Mouse (Mus musculus) 3T3-L1 (cell line): ENCODE measurements around the gene Mipep.
A peak's percentile ranks its signal among the peaks of the same experiment; 100 is the strongest.

Source experiments
- DNase-seq: peaks from one replicate; pipeline ENCODE4 v3.0.0-alpha.2; 2015; ENCODE audit warnings: low read depth, low spot score

Gene Mipep

DNA sequence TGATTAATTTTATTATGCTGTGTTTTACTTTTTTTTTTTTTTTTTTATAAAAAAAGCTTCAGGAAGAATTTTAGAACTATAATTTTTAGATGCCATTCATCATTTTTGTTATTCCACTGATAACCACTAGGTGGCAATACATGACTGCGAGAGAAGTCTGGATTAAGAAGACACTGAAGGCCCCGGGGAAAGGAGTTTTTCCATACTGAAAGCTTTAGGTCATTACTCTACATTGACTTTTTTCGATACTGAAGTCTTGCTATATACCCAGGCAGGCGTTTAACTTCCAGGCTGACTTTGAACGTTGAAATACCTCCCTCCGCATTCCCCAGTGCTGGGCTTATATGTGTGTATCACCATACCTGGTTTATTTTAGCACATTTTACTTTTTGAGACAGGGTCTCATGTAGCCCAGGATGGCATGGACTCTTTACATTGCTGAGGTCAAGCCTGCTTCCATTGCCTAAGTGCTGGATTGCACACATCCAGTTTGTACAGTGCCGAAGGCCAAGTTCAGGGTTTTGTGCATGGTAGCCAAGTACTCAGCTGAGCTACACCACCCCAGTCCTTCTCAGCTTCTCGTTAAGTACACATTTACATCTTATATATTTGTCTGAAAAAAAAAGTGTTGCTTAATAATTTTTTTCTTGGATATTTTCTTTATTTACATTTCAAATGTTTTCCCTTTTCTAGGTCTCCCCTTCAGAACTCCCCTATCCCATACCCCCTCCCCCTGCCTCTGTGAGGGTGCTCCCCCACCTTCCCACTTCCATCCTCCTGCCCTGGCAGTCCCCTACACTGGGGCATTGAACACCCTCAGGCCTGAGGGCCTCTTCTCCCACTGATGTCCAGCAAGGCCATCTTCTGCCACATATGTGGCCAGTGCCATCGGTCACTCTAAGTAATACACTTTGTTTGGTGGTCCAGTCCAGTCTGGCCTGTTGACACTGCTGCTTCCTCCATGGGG lies 15.7 kb downstream of the Mipep start:
- peak; percentile 83 for DNase-seq

DNA sequence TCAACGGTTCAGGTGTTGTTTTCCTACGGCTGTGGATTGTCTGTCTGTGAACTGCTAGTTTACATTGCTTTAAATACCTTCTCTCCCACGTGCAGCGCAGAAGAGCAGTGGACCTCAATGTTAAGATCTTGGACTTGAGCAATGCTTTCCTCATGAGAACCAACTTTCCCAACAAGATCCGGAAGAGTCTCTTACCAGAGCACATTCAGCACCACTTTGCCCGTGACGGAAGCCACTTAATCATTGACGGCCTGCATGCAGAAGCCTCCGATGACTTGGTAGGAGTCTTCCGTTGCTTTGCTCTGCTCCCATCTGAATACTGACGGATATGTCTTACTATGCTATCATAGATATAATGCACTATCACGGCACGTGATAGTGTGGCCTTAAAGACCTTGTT lies 17.7 kb downstream of the Mipep start:
- DNase-seq = no peak

DNA sequence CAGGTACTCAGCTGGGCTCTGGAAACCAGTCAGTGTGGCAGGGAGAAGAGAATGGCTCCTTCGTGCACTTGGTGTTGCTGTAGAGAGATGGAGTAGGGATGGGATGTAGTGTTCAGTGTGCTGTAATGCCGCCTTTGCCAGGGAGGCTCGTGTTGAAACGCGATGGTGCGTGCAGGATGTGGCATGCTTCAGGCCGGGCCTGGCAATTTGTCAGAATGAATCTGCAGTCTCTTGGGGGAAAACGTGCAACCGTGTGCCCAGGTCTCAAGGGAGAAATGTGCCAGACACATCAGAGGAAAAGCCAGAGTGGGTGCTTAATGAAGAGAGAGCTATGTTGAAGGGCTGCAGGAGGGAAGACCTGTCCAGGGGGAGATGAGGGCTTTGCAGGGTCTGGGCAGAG lies 20.6 kb downstream of the Mipep start:
- DNase-seq = no peak

DNA sequence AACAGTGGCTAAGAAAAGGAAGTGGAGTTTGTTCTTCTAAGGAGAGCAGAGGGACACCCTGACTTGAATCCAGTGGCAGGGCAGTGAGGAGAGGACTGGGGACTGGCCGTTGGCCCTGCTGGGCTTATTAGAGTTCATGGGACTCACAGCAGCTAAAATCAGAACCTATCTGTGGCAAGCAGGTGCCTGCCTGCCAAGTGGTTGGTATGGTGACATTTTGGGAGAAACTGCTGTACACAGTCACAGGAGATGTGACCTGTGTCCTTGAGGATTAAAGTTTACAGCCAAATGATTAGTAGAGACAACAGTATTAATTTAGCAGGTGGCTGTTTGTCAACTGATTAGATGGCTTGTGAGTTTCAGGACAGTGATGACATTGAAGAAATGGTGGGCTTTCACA lies 21.5 kb downstream of the Mipep start:
- no peak for DNase-seq

DNA sequence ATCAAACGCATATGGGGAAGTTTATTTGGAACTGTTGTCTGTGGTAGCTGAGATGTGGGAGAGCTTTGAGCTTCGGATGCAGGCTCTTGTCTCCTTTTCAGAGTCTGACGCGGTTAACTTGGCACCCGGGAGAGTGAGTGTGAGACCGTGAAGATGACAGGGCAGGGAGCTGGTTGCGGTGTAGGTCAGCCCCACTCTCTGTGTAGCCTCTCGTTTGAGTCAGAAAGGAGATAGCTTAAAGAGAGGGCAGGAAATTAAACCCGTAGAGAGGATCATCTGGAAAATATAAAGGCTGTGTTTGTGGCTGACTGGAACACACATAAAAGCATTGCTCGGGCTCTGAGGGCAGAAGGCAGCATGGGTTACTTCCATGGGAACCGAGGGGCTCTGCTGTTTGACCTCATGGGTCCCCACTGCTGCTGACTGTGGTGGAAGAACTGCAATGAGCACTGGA lies 22.5 kb downstream of the Mipep start:
- no peak for DNase-seq

DNA sequence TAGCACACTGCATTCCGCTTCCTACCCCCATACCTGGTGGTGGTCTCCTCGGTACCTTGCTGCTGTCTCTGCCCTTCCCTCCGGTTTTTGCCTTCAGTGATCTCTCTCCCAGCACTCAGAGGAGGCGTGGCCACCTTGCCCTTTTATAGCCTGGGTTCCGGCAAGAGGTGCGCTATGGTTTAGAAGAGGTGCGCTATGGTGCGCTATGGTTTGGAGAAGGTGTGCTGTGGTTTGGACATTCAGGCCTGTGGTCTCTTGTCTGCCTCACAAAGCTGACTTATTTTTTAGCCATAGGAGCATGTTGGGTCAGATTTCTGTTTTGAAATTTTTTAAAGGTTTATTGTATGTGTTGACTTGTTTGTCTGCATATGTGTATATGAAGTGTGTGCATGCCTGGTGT lies 25.5 kb downstream of the Mipep start:
- no peak for DNase-seq

DNA sequence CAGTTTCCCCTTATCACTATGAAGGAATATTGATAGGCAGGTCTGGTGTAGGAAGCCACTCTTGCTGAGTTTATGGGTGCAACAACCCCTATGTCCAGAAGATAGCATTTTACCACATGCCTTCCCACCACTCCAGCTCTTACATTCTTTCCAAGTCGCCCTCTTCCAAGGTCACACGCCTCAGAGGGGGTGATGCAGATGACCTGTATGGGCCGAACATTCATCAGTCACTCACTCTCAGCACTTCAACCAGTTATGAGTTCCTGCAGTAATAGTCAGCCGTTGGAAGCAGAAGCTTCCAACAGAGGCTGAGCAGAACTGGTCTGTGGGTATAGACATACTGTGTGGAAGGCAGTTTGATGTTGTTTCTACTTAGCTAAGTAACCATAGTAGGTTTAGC lies 27.2 kb downstream of the Mipep start:
- DNase-seq = no peak

DNA sequence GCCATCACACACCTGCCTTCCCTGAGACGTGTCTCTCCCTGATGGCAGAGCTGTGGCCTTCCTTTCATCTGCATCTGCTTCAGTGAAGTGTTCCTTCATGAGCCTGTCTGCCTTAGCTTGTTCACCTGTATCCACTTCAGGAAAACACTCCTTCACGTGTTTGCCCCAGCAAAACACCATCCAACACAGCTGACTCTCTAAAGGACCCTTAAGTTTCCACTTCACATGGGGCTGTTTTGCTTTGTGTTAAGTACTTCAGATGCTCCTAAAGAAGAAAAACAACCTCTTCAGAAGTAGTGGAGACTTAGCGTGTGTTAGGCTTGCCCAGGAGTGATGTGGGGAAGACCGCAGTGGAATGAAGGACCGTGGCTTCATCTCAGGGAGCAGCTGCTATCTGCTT lies 30.7 kb downstream of the Mipep start:
- no peak for DNase-seq

DNA sequence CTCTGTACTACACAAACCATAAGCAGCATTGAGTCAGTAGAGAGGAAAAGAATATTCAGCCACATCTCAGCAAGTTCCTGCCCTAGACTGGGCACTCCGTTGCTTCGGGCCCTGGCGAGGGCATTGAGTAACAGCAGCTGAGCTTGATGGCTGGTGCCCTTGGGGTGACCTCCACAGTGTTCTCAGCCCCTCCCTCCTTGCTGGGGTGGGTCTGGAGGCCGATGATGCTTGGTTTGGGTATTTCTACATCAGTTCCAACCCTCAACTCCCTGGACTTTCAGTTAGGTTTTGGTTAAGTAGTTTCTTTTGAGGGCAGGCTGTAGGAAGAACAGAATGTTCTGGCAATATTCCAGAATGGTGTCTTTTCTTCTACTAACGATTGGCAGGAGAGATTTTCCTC lies 33.7 kb downstream of the Mipep start:
- DNase-seq = no peak

DNA sequence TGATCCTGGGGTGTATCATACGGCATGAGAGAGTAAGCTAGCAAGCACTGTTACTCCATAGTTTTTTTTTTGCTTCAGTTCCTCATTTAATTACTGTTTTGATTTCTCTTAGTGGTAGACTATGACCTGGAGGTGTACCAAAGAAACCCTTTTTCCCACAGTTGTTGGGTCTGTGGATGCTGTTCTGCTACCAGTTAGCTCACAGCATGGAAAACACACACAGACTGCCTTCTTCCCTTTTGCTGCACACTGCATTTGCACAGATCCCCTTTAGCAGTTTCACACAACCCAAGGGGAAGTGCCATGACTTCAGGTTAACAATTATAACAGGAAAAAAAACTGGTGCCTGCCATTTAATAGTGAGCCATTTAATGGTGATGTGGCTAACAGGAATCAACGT lies 45.7 kb downstream of the Mipep start:
- DNase-seq = no peak

DNA sequence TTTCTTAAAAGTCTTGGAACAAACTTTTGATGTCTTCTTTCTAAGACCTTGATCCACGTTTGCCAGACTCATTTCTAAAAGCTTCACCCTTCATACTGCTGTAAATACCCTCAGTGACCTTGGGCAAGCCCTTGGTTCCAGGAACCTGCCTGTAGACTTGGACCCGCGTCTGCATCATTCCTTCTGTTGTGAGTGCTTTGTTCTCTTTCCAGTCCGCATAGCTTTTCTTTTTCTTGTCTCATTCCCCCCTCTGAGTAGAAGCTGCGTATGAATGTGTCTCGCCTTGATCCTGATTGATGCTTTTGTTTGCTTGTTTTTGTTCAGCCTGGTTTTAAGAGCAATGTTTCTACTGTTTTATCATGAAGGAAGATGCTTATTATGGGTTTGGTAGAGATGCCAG lies 52.3 kb downstream of the Mipep start:
- DNase-seq = no peak

DNA sequence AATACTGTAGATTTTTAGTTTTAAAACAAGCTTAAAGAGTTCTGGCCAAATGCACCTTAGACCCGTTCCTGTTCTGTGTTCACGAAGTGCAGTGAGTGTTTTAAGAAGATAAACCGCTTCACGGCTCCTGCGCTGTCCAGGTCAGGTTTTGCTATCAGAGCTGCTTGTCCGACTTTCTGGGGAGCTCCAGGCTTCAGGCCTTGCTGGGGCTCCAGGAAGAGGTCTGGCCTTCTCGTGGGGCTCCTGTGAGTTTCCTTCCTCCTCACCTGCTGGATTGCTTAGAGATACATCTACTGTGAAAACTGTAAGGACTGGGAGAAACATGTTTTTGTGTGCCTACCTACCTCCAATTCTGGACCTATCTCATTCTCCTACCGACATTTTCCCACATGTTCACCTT lies 55.3 kb downstream of the Mipep start:
- no peak for DNase-seq

DNA sequence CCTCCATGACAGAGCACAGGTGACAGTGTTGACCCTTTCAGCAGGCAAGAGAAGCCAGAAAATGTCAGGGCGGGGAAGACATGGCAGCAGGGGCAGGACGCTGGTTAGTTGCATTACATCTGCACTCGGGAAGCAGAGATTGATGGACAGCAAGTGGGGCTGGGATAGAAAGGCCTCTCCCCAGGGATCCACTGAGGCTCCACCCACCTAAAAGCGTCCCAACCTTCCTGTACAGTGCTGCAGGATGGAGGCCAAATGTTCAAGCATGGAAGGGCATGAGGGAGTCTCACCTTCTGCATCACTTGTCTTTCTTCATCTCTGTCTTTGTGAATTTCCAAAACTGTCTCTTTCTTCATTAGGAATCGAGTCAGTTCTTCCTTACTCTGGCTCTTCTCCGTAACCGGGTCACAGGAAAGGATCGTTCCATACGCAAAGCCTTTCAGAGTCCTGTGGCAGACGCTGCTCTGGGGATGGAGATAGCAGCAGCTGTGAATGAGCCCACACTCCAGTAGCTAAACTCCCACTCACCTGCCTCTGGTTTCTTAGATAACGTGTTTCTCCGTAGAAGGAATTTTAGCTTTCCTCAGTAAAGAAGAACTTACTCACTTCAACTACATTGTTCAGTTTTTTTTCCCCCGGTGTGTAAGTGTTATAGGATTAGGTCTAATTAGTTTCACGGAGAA lies 57.7 kb downstream of the Mipep start:
- DNase-seq = no peak

DNA sequence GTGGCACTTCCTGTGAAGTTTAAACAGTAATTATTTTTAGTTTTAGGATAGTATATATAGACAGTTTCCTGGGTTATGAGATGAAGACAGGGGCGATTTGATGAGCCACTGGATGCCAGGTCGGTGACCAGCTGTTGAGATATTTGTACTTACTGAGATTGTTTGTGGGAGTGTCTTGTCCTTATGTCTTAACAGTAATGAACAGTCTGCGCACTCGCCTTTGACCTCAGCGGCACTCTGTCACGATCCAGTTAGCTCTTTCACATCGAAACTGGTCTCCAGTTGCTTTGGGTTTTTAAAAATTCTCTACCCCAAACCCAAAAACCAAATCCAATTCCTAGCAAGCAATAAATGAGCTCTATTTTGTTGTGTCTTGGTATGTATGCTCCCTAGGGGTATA lies 59.2 kb downstream of the Mipep start:
- DNase-seq = no peak

DNA sequence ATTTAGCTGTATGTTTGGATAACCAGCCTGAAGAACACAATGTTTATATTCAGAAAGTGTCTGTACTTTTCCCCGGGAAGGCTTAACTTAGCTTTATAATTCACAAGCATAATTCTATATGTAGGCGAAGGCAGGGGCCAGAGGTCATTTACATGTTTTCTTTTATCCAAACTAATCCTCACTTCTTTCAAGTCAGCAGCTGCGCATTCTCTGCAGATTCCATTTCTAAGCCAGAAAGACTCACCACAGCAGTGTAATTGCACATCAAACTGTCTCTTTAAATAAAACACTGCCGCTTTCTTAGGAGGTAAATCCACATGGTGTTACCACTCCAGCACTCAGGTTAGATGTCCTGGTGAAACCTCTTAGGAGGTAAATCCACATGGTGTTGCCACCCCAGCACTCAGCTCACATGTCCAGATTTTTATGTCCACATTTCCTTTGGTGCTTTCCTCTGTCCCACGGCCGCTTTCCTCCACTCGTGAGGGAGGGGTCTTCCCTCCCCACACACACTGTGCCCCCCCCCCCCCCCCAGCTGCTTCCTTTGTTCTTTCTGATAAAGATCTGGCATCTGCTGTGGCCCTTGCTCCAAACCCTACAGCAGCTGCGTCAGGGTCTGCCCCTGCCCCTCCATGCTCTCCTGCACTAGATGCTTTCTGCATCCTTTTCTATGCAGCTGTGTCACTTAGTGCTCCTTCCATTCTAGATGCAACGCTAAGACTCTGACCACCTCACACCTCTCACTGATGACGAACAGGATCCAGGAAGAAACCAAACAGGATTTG lies 61.1 kb downstream of the Mipep start:
- no peak for DNase-seq

DNA sequence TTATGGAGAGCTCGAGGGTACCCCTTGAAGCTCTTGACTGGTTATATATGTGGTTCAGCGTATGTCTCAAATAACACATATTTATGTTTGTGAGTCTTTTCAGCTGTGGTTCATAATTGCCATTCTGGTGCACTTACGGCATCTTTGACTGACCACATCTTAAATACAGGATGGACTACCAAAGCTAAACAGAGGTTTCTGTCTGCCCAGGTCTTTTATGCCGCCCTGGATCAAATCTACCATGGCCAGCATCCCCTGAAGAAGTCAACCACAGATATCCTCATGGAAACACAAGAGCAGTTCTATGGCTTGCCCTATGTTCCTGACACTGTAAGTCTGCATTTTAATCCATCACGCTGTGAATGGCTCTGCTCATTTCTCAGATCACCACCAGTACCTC lies 61.8 kb downstream of the Mipep start:
- DNase-seq = no peak

DNA sequence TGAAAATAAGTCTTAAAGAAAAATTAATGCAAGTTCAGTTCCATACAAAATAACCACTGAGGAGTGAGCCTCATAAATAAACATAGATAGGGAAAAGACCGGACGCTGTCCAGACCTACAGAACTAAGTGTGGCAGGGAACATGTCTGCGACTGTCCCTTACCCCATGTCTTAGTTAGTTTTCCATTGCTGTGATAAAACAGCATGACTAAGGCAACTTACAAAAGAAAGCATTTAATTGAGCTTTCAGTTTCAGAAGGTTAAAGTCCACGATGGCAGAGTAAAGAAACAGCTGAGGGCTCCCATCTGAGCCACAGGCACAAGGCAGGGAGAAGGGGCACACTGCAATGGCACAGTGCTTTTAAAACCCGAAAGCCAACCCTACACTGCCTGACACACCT lies 63.8 kb downstream of the Mipep start:
- DNase-seq = no peak

DNA sequence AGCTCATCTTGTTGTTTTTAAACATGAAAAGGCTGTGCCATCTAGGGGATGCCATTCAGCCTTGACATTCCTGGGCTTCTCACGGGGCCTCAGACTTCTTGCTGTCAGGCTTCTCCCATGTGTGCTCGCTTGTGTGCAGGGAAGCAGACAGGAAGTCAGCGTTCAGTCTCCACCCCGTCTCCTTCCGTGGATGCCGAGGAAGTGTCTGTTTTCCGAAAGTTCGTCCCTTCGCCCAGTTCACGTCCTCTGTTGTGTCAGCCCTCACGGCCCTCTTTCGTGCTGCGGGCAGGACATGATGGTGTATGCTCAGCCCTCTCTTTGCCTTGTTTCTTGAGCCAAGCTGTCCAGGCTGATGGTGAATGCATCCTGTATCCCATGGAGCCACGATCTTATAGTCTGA lies 65.7 kb downstream of the Mipep start:
- DNase-seq = no peak

DNA sequence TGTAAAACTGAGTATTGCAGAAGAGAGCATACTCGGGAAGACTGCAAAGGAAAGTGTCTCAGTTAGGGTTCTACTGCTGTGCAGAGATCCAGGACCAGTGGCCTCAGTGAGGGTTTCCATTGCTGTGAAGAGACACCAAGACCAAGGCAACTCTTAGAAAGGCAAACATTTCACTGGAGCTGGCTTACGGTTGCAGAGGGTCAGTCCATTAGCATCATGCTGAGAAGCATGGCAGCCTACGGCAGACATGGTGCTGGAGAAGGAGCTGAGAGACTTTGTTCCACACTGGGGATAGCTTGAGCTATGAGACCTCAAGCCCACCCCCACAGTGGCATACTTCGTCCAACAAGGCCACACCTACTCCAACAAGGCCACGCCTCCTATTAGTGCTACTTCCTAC lies 67.3 kb downstream of the Mipep start:
- no peak for DNase-seq

DNA sequence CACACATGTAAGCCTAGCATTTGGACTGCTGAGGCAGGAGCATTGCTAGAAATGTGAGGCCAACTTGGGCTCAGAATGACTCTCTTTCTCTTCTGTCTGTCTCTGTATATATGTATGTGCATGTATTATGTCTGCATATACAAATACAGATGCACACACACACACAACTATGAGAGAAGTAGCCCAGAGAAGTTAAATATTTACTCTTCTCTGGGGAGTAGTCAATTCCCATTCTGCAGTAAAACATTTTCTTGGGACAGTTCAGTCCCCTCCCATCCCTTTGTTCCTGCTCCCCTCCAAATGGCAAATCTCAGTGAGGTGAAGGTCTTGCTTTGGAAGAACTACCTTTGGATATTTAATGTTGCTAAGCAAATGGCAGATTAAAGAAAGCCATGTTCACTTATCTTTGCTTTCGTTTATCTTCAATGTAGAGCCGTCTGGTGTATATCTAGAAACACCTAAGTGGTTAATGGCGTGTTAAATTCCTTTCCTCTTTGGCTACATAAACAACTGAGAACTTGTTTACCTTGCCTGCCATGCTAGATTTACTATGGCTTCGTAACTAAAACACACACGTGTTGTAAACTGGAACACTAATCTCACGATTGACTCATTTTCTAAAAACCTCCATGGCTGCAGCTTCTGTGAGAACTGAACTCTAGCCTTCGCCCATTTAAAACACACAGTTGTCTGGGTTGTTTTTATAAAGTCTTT lies 72.0 kb downstream of the Mipep start:
- no peak for DNase-seq

DNA sequence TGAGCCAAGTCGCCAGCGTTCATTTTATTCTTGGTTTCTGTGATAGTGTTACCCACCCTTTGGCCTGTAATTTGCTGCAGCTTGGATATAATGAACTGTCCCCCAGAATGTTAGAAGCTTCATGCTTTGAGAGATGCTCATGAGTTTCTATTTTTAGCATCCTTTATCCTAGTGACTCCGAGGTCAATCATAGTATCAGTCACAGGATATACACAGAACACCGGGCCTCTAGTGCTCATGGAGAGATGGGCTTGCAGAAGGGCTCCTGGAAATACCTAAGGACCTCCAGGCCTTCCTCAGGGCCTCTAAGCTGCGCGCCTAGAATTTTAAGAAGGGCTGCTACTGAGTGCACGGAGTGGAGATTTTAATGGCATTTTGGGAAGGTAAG lies 72.5 kb downstream of the Mipep start:
- DNase-seq = no peak

DNA sequence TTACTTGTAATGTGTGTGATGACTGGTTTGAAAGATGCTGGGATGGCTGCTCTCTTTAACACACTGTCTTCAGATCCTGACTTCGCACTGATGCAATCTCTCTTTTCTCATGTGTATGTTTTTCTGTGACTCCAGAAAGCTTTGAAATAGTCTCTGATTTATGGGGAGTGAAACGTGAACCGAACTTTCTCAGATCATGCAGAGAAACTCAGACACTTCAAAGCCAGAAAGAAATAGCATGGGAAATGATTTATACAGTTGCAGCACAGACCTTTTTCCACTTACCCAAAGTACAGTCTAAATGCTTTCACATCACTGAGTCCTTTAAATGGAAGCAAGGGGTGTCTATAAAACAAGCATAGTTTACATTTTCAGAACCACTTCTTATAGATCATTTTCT lies 79.0 kb downstream of the Mipep start:
- DNase-seq = no peak
